16 mouse cellular contexts compared by ENCODE assay signal in genomic region chr17:75107412-75107811, GRCm38 (mm10).
DNase-seq lines count a peak whose midpoint lies in the region; ATAC-seq lines count a peak whose summit lies in the region.
"Had no signal": no experiment of that assay in that cellular context is flagged by ENCODE, and none has a peak within 500 bp of the region (broad histone marks: within the 10 kb centered on the region; RNA-seq: fewer than 3 reads in every experiment).

No protein-coding gene starts in this region.

- H3K36me3 ChIP-seq in midbrain, embryonic 14.5 days (ENCODE audit: control insufficient read depth, insufficient read depth, low read length): no peaks in the 10 kb centered on the region
- H3K36me3 ChIP-seq in midbrain, embryonic 11.5 days (ENCODE audit: control insufficient read depth, insufficient read depth, low read length): no peaks in the 10 kb centered on the region
- H3K36me3 ChIP-seq in forebrain, embryonic 15.5 days: no peaks in the 10 kb centered on the region
- H3K36me3 ChIP-seq in neural tube, embryonic 15.5 days: no peaks in the 10 kb centered on the region
- H3K36me3 ChIP-seq: heart, embryonic 12.5 days; midbrain, embryonic 12.5 days had no signal

- H3K4me2 ChIP-seq in midbrain, embryonic 14.5 days (ENCODE audit: low read length): no peak overlapping the region
- H3K4me2 ChIP-seq in midbrain, embryonic 11.5 days: no peak overlapping the region
- H3K4me2 ChIP-seq in forebrain, embryonic 15.5 days (replicated peaks): peak overlapping the region; percentile 14; the same call in 1 of the 2 replicates
- peak overlapping the region; percentile 15 for H3K4me2 ChIP-seq in neural tube, embryonic 15.5 days
- H3K4me2 ChIP-seq: heart, embryonic 12.5 days; midbrain, embryonic 12.5 days had no signal

- no peaks in the 10 kb centered on the region for H3K9me3 ChIP-seq in midbrain, embryonic 14.5 days (ENCODE audit: control insufficient read depth, low read length)
- no peaks in the 10 kb centered on the region for H3K9me3 ChIP-seq in midbrain, embryonic 11.5 days (ENCODE audit: control insufficient read depth, low read length)
- H3K9me3 ChIP-seq in forebrain, embryonic 15.5 days: no peaks in the 10 kb centered on the region
- no peaks in the 10 kb centered on the region for H3K9me3 ChIP-seq in neural tube, embryonic 15.5 days (replicated peaks)
- H3K9me3 ChIP-seq: heart, embryonic 12.5 days; midbrain, embryonic 12.5 days had no signal

- no peak overlapping the region for H3K9ac ChIP-seq in midbrain, embryonic 14.5 days (replicated peaks; ENCODE audit: low read length)
- H3K9ac ChIP-seq in midbrain, embryonic 11.5 days (ENCODE audit: low read length): no peak overlapping the region
- no peak overlapping the region for H3K9ac ChIP-seq in forebrain, embryonic 15.5 days (replicated peaks)
- H3K9ac ChIP-seq in neural tube, embryonic 15.5 days (replicated peaks): no peak overlapping the region
- H3K9ac ChIP-seq: heart, embryonic 12.5 days; liver, postnatal 0 days; midbrain, embryonic 12.5 days had no signal

- WGBS in midbrain, embryonic 14.5 days: 60% methylated on average over 7 of the region's 7 CpGs
- 83% methylated on average over 7 of the region's 7 CpGs for WGBS in midbrain, embryonic 11.5 days
- 15% methylated on average over 7 of the region's 7 CpGs for WGBS in forebrain, embryonic 15.5 days
- WGBS in neural tube, embryonic 15.5 days: 30% methylated on average over 7 of the region's 7 CpGs

- no peak; the same call in 1 of the 2 replicates for ATAC-seq in midbrain, embryonic 14.5 days (ENCODE audit: low FRiP score, low TSS enrichment)
- ATAC-seq in midbrain, embryonic 11.5 days (ENCODE audit: low FRiP score): no peak
- peak; percentile 90 for ATAC-seq in forebrain, embryonic 15.5 days (replicated peaks)
- ATAC-seq in neural tube, embryonic 15.5 days (ENCODE audit: low FRiP score): peak; percentile 49; the same call in 1 of the 2 replicates
- ATAC-seq: liver, postnatal 0 days had no signal

- H3K4me3 ChIP-seq in midbrain, embryonic 14.5 days (replicated peaks; ENCODE audit: low read depth, low read length): no peak overlapping the region
- H3K4me3 ChIP-seq in midbrain, embryonic 11.5 days (ENCODE audit: low read depth, low read length): no peak overlapping the region
- H3K4me3 ChIP-seq in forebrain, embryonic 15.5 days: no peak overlapping the region
- no peak overlapping the region for H3K4me3 ChIP-seq in neural tube, embryonic 15.5 days (replicated peaks)
- H3K4me3 ChIP-seq: heart, embryonic 12.5 days; midbrain, embryonic 12.5 days had no signal

- no peaks in the 10 kb centered on the region for H3K4me1 ChIP-seq in midbrain, embryonic 14.5 days (ENCODE audit: control insufficient read depth, insufficient read depth, low read length)
- H3K4me1 ChIP-seq in midbrain, embryonic 11.5 days (ENCODE audit: control insufficient read depth, insufficient read depth, low read length): no peaks in the 10 kb centered on the region
- peaks cover 11% of the 10 kb centered on the region; the same call in 1 of the 2 replicates for H3K4me1 ChIP-seq in forebrain, embryonic 15.5 days
- H3K4me1 ChIP-seq in neural tube, embryonic 15.5 days: peaks cover 4% of the 10 kb centered on the region; the same call in 1 of the 2 replicates
- H3K4me1 ChIP-seq: midbrain, embryonic 12.5 days had no signal

- no peaks in the 10 kb centered on the region for H3K27me3 ChIP-seq in midbrain, embryonic 14.5 days (ENCODE audit: control insufficient read depth, insufficient read depth, low read length)
- no peaks in the 10 kb centered on the region for H3K27me3 ChIP-seq in midbrain, embryonic 11.5 days (ENCODE audit: control insufficient read depth, insufficient read depth, low read length)
- no peaks in the 10 kb centered on the region for H3K27me3 ChIP-seq in forebrain, embryonic 15.5 days
- no peaks in the 10 kb centered on the region for H3K27me3 ChIP-seq in neural tube, embryonic 15.5 days (replicated peaks)
- H3K27me3 ChIP-seq: heart, embryonic 12.5 days; midbrain, embryonic 12.5 days had no signal

- H3K27ac ChIP-seq in midbrain, embryonic 14.5 days (replicated peaks; ENCODE audit: low read depth, low read length): no peak overlapping the region
- H3K27ac ChIP-seq in midbrain, embryonic 11.5 days (ENCODE audit: low read depth, low read length): no peak overlapping the region
- no peak overlapping the region for H3K27ac ChIP-seq in forebrain, embryonic 15.5 days (replicated peaks)
- 0 out of 2 replicates have a peak overlapping the region, but pooled peaks have one; percentile 33 for H3K27ac ChIP-seq in neural tube, embryonic 15.5 days (replicated peaks)
- H3K27ac ChIP-seq: kidney, postnatal 0 days; midbrain, embryonic 12.5 days had no signal

- peak; percentile 25 to 36 for DNase-seq in frontal cortex, postnatal 36 days (ENCODE audit: low spot score in 2 of 2)
- no peak for DNase-seq in frontal cortex, postnatal 25 days (ENCODE audit: low spot score in 2 of 2)
- DNase-seq in midbrain, embryonic 14.5 days: peak; percentile 38
- DNase-seq in midbrain, embryonic 11.5 days (ENCODE audit: low spot score, missing footprints): no peak
- DNase-seq in gastrocnemius, adult 18-20 months (ENCODE audit: low spot score): no peak
- DNase-seq: adrenal gland, postnatal 25 days; gastrocnemius, postnatal 14 days; heart, postnatal 4 days; liver, postnatal 0 days; lung, postnatal 36 days; retina, postnatal 1 day had no signal

Comparison
In these comparisons a context has a peak if more than half of its experiments do, and no peak if none do; other contexts are left out.
1. DNase-seq: peak in frontal cortex, postnatal 36 days (2 of 2) and midbrain, embryonic 14.5 days (single experiment); none in frontal cortex, postnatal 25 days (0 of 2), midbrain, embryonic 11.5 days (single experiment) and gastrocnemius, adult 18-20 months (single experiment).
2. ATAC-seq: peak in forebrain, embryonic 15.5 days (single experiment) and neural tube, embryonic 15.5 days (single experiment); none in midbrain, embryonic 14.5 days (single experiment) and midbrain, embryonic 11.5 days (single experiment).
3. H3K4me2 ChIP-seq: peak in forebrain, embryonic 15.5 days (single experiment) and neural tube, embryonic 15.5 days (single experiment); none in midbrain, embryonic 14.5 days (single experiment) and midbrain, embryonic 11.5 days (single experiment).